Mouse (Mus musculus): ENCODE measurements around the gene Meis1.

DNA sequence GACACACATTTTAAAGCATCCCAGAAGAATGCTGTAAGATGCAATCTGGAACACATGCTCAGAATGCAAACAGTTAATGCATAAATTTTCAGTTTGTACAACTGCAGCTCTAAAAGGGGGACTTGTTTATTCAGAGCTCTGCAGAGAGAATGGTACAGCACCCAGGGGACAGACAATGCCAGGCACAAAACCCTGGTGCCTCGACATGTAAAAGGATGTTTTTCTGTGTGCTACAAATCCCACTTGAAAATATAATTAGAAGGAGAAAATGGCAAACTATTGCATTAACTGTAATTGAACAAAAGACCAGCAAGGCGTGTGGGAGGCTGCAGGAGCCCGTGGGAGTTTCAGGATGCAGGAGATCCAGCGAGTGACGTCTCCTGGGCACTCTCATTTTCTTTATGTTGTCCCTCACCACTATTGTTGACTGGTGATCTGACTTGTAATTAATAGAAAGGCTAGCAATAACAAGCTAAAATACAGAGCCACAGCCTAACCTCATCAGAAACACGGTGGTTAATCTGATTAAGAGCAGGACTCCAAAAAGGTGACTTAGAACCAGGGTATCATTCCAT, 29.0 kb downstream of the Meis1 start:
- no peak for TF ChIP-seq CTCF (IDR thresholded peaks at IDR 0.05; ENCODE audit: insufficient read depth, low read length)
- TF ChIP-seq POLR2A (IDR thresholded peaks at IDR 0.05; ENCODE audit: borderline replicate concordance, extremely low read depth, low read depth, low read length) = no peak

Measured in lung, adult 2 months (tissue).